Mouse (Mus musculus) bone marrow, adult 2 months (tissue): ENCODE data around the gene Cd247.

Experiments
- CTCF ChIP-seq: fragments of 200-500 bp; IDR thresholded peaks from 2 replicates; pipeline ENCODE4 v1.5.1; 2011; ENCODE audit warnings: low read length, control low read depth; ENCODE audit not compliant: control insufficient read depth, insufficient read depth
- POLR2A ChIP-seq: fragments of 200-500 bp; IDR thresholded peaks from 2 replicates; pipeline ENCODE4 v1.6.1; 2011; ENCODE audit warnings: low read depth, mild to moderate bottlenecking, control low read depth, low read length, borderline replicate concordance; ENCODE audit not compliant: control insufficient read depth

GRCm38 (mm10) chr1:165882146-165882900, 93.8 kb downstream of the Cd247 start:
- TF ChIP-seq POLR2A (no peak), CTCF (no peak)
